Mouse (Mus musculus): ENCODE results near the gene Gm12216. TPM values are rescaled to one million over a fixed set of nuclear protein-coding genes. Genes with fewer than 3 reads are reported as not detected.
A peak's percentile ranks its signal among the peaks of the same experiment; 100 is the strongest.
"Not testable (repeated sequence)": the region's sequence is repeated elsewhere in the genome, so short reads cannot be mapped to it uniquely, and the experiment has no call there.

Gene Gm12216
- polyA plus RNA-seq (2016; fragmentation: Nextera tagmentation; extraction: Ambion mirVana) = 0.30 and 0.83 TPM in 2 replicates

DNA sequence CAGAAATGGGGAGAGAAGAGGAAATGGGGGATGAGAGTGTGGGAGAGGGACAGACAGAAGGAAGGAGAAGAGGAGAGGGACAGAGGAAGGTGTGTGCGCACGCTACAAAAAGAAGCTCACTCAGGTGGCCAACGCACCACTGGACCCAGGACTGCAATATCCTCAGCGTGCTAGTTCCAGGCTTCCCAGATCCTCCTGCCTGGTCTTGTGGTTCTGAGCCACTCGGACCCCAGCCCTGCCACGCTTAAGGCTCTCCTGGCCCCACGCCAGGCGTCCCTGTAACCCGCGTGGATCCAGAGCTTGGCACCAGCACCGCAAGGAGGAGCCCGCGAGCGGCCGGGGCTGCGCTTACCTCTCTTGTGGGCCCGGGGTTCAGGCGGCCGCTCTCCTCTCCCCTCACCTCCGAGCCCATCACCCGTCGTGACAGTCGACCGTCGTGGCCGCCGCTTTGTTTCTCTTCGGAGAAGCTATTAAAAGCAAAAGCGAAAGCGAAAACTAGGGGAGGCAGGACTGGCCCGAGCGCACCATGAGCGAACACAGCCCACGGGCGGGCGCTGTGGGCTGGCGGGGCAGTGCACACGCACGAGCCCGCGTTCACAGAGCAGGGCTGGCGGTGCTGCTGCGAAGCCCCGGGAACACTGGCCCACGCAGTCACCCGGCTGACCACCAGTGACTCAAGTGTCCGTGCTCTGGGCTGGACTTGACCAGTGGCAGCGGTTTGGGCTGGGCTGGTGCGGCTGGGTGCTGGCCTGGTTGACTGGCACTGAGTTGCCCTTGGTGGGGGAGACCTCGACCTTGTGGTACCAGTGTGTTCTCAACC is at the start of gene Gm12216:
TSS of gene Gm12216 (minus strand) at position 496 of the 820 bp plus-strand sequence.
- not testable (repeated sequence) for H3K9me3 ChIP-seq (replicated peaks); H3K4me1 ChIP-seq; H3K36me3 ChIP-seq; H3K27ac ChIP-seq; H3K27me3 ChIP-seq (replicated peaks)
- peak within 1 kb of the TSS; percentile 78 for H3K4me2 ChIP-seq
- peak; percentile 49 for ATAC-seq
- peak within 1 kb of the TSS; percentile 68 for H3K9ac ChIP-seq
- H3K4me3 ChIP-seq = peak within 1 kb of the TSS; percentile 65
- WGBS (ENCODE audit: insufficient replicate concordance) = 11% methylated on average over 40 of the region's 50 CpGs

DNA sequence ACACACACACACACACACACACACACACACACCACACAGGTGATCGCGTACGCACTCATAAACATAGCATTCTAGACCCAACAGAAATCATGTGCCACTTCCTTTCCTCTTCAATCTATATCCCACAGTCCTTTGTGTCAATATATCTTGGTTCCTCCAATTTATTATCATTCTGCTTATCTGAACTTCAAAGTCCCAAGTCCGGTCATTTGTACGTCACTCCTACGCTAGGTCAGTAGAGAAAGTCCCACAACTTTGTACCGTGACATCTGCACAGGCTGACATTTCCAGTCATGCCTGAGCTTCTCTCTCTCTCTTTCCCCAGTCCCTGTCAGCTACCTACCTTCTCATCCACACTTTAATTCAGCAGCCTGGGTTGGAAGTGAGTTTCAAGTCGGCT is 49.6 kb upstream of the Gm12216 start:
- Histone ChIP-seq H3K4me2 (no peak overlapping the region), H3K27ac (no peak overlapping the region), H3K9ac (no peak overlapping the region), H3K4me1 (no peaks in the 10 kb centered on the region), H3K9me3 (replicated peaks) (no peaks in the 10 kb centered on the region), H3K36me3 (no peaks in the 10 kb centered on the region), H3K27me3 (replicated peaks) (peaks cover 6% of the 10 kb centered on the region; the same call in 1 of the 2 replicates), H3K4me3 (no peak overlapping the region)
- no peak for ATAC-seq
- WGBS (ENCODE audit: insufficient replicate concordance) = 62% methylated on average over 8 of the region's 8 CpGs

DNA sequence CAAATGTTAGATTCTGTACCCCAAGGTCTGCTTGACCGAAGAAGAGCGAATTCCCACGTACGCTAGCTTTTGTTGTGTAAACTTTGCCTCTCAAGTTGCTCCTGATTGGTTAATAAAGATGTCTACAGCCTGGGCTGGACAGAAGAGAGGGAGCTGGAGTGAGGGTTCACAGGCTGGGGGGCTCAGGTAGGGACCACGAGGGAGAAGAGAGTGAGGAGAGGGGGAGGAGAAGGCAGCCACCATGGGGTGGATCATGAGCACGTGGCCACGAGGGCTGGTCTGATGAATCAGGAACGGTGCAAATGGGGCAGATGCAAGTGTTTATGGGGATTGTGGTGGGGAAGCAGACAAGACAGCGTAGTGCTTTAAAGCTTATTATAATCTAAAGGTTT is 45.5 kb upstream of the Gm12216 start:
- Histone ChIP-seq H3K9ac (no peak overlapping the region), H3K27ac (no peak overlapping the region), H3K36me3 (no peaks in the 10 kb centered on the region), H3K4me2 (no peak overlapping the region), H3K27me3 (replicated peaks) (0 out of 2 replicates have a peak, but pooled peaks cover 6% of the 10 kb centered on the region), H3K4me3 (no peak overlapping the region), H3K4me1 (no peaks in the 10 kb centered on the region), H3K9me3 (replicated peaks) (no peaks in the 10 kb centered on the region)
- ATAC-seq = no peak
- WGBS (ENCODE audit: insufficient replicate concordance) = 70% methylated on average over 9 of the region's 9 CpGs

DNA sequence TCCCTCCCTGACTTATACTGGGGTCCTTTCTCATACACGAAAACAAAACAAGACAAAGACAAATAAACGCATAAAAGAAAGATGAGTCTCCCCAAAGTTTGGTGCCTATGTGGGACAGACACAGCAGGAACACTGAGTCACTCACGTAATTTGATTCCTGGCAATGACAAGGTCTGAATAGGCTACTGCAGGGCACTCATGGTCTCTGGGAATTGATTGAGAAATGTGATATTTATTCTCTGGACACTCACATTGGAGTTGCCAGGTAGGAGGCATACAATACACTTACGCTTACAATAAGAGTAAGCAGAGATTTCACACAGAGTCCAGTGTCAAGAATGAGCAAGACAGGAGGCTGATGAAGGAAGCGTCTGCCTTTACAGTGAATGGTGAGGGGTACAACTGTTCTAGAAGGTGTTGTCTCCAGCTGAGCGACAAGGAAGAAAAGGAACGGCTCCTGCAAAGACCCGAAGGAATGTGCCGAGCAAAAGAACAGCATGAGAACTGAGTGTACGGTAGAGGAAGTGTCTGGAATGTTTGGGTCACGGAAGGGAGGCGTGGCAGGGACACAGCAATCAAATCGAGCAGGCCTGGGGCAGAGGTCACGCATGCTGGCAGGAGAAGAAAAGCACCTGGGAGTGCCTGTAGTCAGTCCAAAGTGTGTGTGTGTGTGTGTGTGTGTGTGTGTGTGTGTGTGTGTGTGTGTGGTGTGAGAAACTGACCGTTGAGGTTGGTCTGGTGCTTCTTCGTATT is 44.9 kb upstream of the Gm12216 start:
- no peaks in the 10 kb centered on the region for H3K36me3 ChIP-seq
- ATAC-seq = 0 out of 2 replicates have a peak, but pooled peaks have one; percentile 27
- 0 out of 2 replicates have a peak, but pooled peaks cover under 1% of the 10 kb centered on the region for H3K27me3 ChIP-seq (replicated peaks)
- H3K9ac ChIP-seq = no peak overlapping the region
- no peak overlapping the region for H3K4me3 ChIP-seq
- WGBS (ENCODE audit: insufficient replicate concordance) = 54% methylated on average over 16 of the region's 16 CpGs
- no peak overlapping the region for H3K27ac ChIP-seq
- no peaks in the 10 kb centered on the region for H3K4me1 ChIP-seq
- no peaks in the 10 kb centered on the region for H3K9me3 ChIP-seq (replicated peaks)
- no peak overlapping the region for H3K4me2 ChIP-seq

DNA sequence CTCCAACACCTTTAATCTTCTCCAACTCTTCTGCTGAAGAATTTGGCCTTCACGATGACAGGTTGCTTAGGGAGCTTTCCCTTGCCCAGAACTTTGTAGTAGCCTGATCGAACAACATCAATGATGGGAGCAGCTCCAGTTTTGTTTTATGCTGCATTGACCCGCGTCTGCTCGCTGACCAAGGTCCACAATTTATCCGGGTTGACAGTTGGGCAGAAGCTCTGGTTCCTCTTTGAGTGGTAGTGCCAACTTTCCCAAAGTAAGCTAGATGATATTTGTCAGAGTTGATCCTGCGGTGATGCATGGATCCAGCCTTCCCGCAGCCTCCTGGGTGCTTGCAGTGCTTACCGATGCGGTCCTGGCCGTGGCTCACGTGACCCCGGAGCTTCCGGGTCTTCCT is 43.7 kb upstream of the Gm12216 start:
- no peak overlapping the region for H3K4me2 ChIP-seq
- H3K36me3 ChIP-seq = no peaks in the 10 kb centered on the region
- ATAC-seq = no peak
- H3K9me3 ChIP-seq (replicated peaks) = no peaks in the 10 kb centered on the region
- no peaks in the 10 kb centered on the region for H3K4me1 ChIP-seq
- 78% methylated on average over 14 of the region's 14 CpGs for WGBS (ENCODE audit: insufficient replicate concordance)
- no peaks in the 10 kb centered on the region for H3K27me3 ChIP-seq (replicated peaks)
- no peak overlapping the region for H3K4me3 ChIP-seq
- no peak overlapping the region for H3K9ac ChIP-seq
- no peak overlapping the region for H3K27ac ChIP-seq

DNA sequence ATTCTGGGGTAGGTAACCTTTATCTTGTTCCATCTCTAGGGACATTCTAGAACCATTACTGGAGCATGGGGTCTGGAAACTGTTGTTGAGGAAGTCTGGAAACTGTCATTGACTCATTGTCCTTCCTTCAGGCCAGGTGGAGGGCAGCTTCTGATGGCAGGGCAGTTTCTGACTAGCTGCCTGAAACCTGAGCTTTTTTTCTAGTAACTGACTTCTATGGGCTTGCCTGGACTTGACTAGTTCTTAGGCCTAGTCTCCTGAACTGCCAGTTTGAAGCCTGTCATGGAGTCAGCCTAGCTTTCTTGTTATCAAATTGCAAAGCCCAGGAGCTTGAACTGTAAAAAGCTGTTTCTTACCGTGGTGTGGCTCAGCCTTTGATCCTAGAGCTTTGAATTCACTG is 41.9 kb upstream of the Gm12216 start:
- H3K4me2 ChIP-seq = no peak overlapping the region

DNA sequence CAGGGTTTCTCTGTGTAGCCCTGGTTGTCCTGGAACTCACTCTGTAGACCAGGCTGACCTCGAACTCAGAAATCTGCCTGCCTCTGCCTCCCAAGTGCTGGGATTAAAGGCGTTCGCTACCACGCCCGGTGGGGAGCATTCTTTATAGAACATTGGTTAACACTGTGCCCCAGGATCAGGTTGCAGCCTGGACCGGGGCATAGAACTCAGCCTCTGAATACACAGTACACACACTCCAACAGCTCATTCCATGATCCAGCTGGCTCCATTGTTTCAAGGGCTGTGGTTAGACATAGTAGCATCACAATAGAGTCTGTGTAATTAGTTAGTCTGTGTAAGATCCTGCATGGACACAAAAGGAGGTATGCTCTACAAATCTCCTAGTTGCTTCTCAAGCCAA is 40.9 kb upstream of the Gm12216 start:
- H3K36me3 ChIP-seq = no peaks in the 10 kb centered on the region
- no peaks in the 10 kb centered on the region for H3K4me1 ChIP-seq
- no peak overlapping the region for H3K27ac ChIP-seq
- H3K4me3 ChIP-seq = no peak overlapping the region
- no peak for ATAC-seq
- H3K9me3 ChIP-seq (replicated peaks) = no peaks in the 10 kb centered on the region
- WGBS (ENCODE audit: insufficient replicate concordance) = 65% methylated on average over 6 of the region's 6 CpGs
- H3K9ac ChIP-seq = no peak overlapping the region
- no peaks in the 10 kb centered on the region for H3K27me3 ChIP-seq (replicated peaks)
- no peak overlapping the region for H3K4me2 ChIP-seq

More for the DNA sequence above, 41.9 kb upstream of the Gm12216 start:
- Histone ChIP-seq H3K4me3 (no peak overlapping the region), H3K4me1 (no peaks in the 10 kb centered on the region), H3K27ac (no peak overlapping the region), H3K36me3 (no peaks in the 10 kb centered on the region), H3K27me3 (replicated peaks) (no peaks in the 10 kb centered on the region), H3K9ac (no peak overlapping the region), H3K9me3 (replicated peaks) (no peaks in the 10 kb centered on the region)
- no peak for ATAC-seq
- WGBS (ENCODE audit: insufficient replicate concordance) = 69% methylated on average over 1 of the region's 1 CpGs

DNA sequence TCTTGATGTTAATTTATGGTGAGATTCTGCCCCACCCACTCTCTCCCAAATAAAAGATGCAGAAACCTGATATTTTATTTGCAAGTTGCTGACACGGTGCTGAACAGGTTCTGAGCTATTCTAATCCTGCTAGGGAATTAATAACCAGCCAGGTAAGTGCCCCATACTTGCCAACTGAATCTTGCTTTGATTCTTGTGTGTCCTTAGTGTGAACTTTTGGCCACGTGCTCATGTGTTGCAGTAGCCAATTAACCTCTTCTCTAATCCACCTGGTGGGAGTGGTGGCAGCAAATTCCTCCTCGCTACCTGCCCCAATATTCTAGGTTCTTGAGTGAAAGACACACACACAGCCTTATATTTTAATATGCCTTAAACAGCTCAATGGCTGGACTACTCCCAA is 39.9 kb upstream of the Gm12216 start:
- Histone ChIP-seq H3K9me3 (replicated peaks) (no peaks in the 10 kb centered on the region), H3K27me3 (replicated peaks) (no peaks in the 10 kb centered on the region), H3K4me1 (no peaks in the 10 kb centered on the region), H3K4me2 (no peak overlapping the region), H3K27ac (no peak overlapping the region), H3K36me3 (no peaks in the 10 kb centered on the region), H3K9ac (no peak overlapping the region), H3K4me3 (no peak overlapping the region)
- WGBS (ENCODE audit: insufficient replicate concordance) = 64% methylated on average over 3 of the region's 3 CpGs
- ATAC-seq = no peak

DNA sequence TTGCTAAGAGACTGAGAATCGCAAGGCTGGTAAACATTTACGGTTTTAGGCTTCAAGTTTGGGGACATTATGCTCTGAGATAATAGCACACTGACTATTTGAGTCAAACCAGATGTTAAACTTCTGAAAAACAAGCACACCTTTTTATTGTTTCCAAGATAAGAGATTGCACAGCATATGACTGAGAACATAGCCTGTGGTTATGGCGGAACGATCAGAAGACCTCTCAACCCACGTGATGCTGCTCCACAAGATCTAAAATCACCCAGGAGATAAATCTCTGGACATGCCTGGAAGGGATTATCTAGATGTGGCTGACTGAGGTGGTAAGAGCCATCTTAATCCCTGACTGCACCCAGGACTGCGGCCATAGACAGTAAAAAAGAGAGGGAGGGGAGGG is 37.9 kb upstream of the Gm12216 start:
- Histone ChIP-seq H3K4me2 (no peak overlapping the region), H3K27me3 (replicated peaks) (no peaks in the 10 kb centered on the region), H3K27ac (no peak overlapping the region), H3K4me3 (no peak overlapping the region), H3K9me3 (replicated peaks) (no peaks in the 10 kb centered on the region), H3K4me1 (peaks cover 11% of the 10 kb centered on the region), H3K36me3 (no peaks in the 10 kb centered on the region), H3K9ac (no peak overlapping the region)
- no peak for ATAC-seq
- 71% methylated on average over 6 of the region's 6 CpGs for WGBS (ENCODE audit: insufficient replicate concordance)

DNA sequence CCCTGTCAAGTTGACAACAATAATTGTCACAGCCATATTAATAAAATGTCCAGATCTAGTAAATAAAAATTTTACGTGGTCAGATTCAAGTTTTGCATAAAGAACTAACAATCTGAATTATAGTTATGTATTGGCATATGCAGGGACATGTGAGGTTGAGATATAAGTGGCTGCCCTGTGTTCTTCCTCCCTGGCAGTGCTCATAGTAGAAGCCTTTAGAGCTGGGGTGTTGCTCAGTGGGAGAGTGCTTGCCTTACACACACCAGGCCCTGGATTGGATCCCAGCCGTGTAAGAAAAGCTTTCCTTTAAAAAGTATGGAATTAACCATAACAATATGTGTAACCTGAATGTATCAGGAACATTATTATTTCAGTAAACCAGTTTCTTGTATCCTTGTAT is 34.4 kb upstream of the Gm12216 start:
- H3K4me1 ChIP-seq = peaks cover 38% of the 10 kb centered on the region
- H3K4me3 ChIP-seq = no peak overlapping the region
- WGBS (ENCODE audit: insufficient replicate concordance) = 49% methylated on average over 2 of the region's 2 CpGs
- H3K9ac ChIP-seq = no peak overlapping the region
- H3K4me2 ChIP-seq = peak overlapping the region; percentile 54
- H3K9me3 ChIP-seq (replicated peaks) = no peaks in the 10 kb centered on the region
- H3K36me3 ChIP-seq = no peaks in the 10 kb centered on the region
- ATAC-seq = no peak
- peak overlapping the region; percentile 72; the same call in 1 of the 2 replicates for H3K27ac ChIP-seq
- no peaks in the 10 kb centered on the region for H3K27me3 ChIP-seq (replicated peaks)

DNA sequence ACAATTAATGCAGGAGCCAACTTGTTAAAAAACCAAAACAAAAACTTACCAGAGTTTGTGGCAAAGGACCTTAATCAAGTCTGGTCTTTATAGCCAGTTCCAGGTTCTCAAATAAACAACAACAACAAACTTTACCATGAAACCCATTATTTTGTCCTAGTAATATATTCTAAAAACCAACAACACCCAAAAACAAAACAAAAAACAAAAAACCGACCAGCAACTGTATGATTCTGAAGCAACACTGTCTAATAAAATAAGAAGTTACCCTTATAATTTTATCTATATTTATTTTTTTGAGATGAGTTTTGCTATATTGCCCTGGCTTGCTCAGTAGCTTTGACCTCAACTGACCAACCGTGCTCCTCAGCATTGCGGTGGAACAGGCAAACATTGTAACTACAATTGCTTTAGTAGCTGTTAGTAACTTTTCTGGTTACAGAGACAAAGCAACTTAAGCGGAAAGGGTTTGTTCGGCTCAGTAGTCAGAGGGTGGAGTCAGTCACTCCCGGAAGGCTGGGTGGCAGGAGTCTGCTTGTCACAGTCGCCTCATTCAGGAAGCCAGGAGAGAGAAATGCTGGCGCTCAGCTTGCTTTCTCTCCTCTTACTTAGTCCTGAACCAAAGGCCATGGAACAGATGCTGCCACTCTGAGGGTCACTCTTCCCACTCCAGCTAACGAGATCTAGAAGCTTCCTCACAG is 33.8 kb upstream of the Gm12216 start:
- H3K4me2 ChIP-seq = peak overlapping the region; percentile 54
- ATAC-seq = no peak
- no peaks in the 10 kb centered on the region for H3K27me3 ChIP-seq (replicated peaks)
- H3K27ac ChIP-seq = peak overlapping the region; percentile 72
- H3K9me3 ChIP-seq (replicated peaks) = no peaks in the 10 kb centered on the region
- peaks cover 42% of the 10 kb centered on the region for H3K4me1 ChIP-seq
- H3K36me3 ChIP-seq = no peaks in the 10 kb centered on the region
- WGBS (ENCODE audit: insufficient replicate concordance) = 21% methylated on average over 9 of the region's 9 CpGs
- H3K4me3 ChIP-seq = peak overlapping the region; percentile 11; the same call in 1 of the 2 replicates
- H3K9ac ChIP-seq = peak overlapping the region; percentile 17; the same call in 1 of the 2 replicates
